14 mouse cellular contexts compared by ENCODE assay signal in genomic region chr4:53337784-53338183, GRCm38 (mm10).
A peak's percentile ranks its signal among the peaks of the same experiment; 100 is the strongest.
DNase-seq lines count a peak whose midpoint lies in the region; ATAC-seq and TF ChIP-seq lines count a peak whose summit lies in the region.
"Had no signal": no experiment of that assay in that cellular context is flagged by ENCODE, and none has a peak within 500 bp of the region (broad histone marks: within the 10 kb centered on the region; RNA-seq: fewer than 3 reads in every experiment).

No protein-coding gene starts in this region.

- H3K4me3 ChIP-seq in lung, adult 2 months (replicated peaks; ENCODE audit: extremely low read depth, low read depth, low read length): no peak overlapping the region
- H3K4me3 ChIP-seq in heart, postnatal 0 days (ENCODE audit: low read depth, low read length): no peak overlapping the region
- no peak overlapping the region for H3K4me3 ChIP-seq in stomach, postnatal 0 days (ENCODE audit: low read depth, low read length)
- no peak overlapping the region for H3K4me3 ChIP-seq in forebrain, embryonic 15.5 days
- H3K4me3 ChIP-seq: heart, embryonic 15.5 days; liver, embryonic 13.5 days had no signal

- intact Hi-C loops in heart, postnatal 36 days (cut with DNase I): loop anchor here (5.0 kb wide), 1 partner anchor 180 kb away; the partner anchor contains the start of gene Abca1

- TF ChIP-seq POLR2A in lung, adult 2 months (IDR thresholded peaks at IDR 0.05; ENCODE audit: borderline replicate concordance, extremely low read depth, low read depth, low read length): no peak

- ATAC-seq in heart, postnatal 0 days (ENCODE audit: insufficient read depth, low read depth): peak; percentile 85
- ATAC-seq in stomach, postnatal 0 days (ENCODE audit: low FRiP score, low TSS enrichment): 0 out of 2 replicates have a peak, but pooled peaks have one; percentile 29
- no peak for ATAC-seq in forebrain, embryonic 15.5 days (replicated peaks)
- ATAC-seq: activated CD4-positive, CD25-positive, alpha-beta regulatory T cell, adult 4 months; CD4-positive, CD25-positive, alpha-beta regulatory T cell, adult 4 months had no signal

- 0 out of 2 replicates have a peak, but pooled peaks cover 3% of the 10 kb centered on the region for H3K4me1 ChIP-seq in lung, adult 2 months (ENCODE audit: control insufficient read depth, insufficient read depth, low read length)
- H3K4me1 ChIP-seq in heart, postnatal 0 days (ENCODE audit: control insufficient read depth, insufficient read depth): peaks cover 8% of the 10 kb centered on the region
- H3K4me1 ChIP-seq in stomach, postnatal 0 days (replicated peaks; ENCODE audit: control insufficient read depth, insufficient read depth): peaks cover 3% of the 10 kb centered on the region
- H3K4me1 ChIP-seq in forebrain, embryonic 15.5 days: no peaks in the 10 kb centered on the region
- H3K4me1 ChIP-seq: liver, embryonic 13.5 days had no signal

- H3K4me2 ChIP-seq in heart, postnatal 0 days (ENCODE audit: low read depth, low read length): no peak overlapping the region
- no peak overlapping the region for H3K4me2 ChIP-seq in stomach, postnatal 0 days (replicated peaks; ENCODE audit: low read depth)
- H3K4me2 ChIP-seq in forebrain, embryonic 15.5 days (replicated peaks): no peak overlapping the region
- H3K4me2 ChIP-seq: heart, embryonic 15.5 days; liver, embryonic 13.5 days had no signal

- no peak for TF ChIP-seq CTCF in lung, adult 2 months (IDR thresholded peaks at IDR 0.05; ENCODE audit: insufficient read depth, low read length)
- TF ChIP-seq CTCF in heart, postnatal 0 days (IDR thresholded peaks at IDR 0.05; ENCODE audit: low read depth): no peak
- TF ChIP-seq CTCF in stomach, postnatal 0 days (IDR thresholded peaks at IDR 0.05; ENCODE audit: low read depth): no peak

- 0 out of 2 replicates have a peak, but pooled peaks cover 6% of the 10 kb centered on the region for H3K9me3 ChIP-seq in heart, postnatal 0 days (replicated peaks; ENCODE audit: control insufficient read depth, low read length)
- H3K9me3 ChIP-seq in stomach, postnatal 0 days (ENCODE audit: control insufficient read depth, low read length): peaks cover 4% of the 10 kb centered on the region; the same call in 1 of the 2 replicates
- H3K9me3 ChIP-seq in forebrain, embryonic 15.5 days: peaks cover 4% of the 10 kb centered on the region; the same call in 1 of the 2 replicates
- H3K9me3 ChIP-seq: liver, embryonic 13.5 days had no signal

- H3K27ac ChIP-seq in heart, postnatal 0 days (ENCODE audit: low read depth): no peak overlapping the region
- no peak overlapping the region for H3K27ac ChIP-seq in stomach, postnatal 0 days (replicated peaks)
- no peak overlapping the region for H3K27ac ChIP-seq in forebrain, embryonic 15.5 days (replicated peaks)
- H3K27ac ChIP-seq: heart, embryonic 15.5 days; liver, embryonic 13.5 days had no signal

- DNase-seq in heart, adult 9 months (ENCODE audit: low spot score in 2 of 2): peak; percentile 39 to 55
- no peak for DNase-seq in heart, postnatal 36 days
- peak; percentile 27 for DNase-seq in lung, postnatal 36 days
- no peak for DNase-seq in lung, adult 2 months
- peak; percentile 21 for DNase-seq in heart, postnatal 0 days (ENCODE audit: low spot score)
- DNase-seq in stomach, postnatal 0 days (ENCODE audit: low spot score): no peak
- DNase-seq in thymus, postnatal 0 days (ENCODE audit: low spot score): no peak
- DNase-seq: cerebellum, adult 8-10 months; liver, embryonic 13.5 days; right cerebral cortex, postnatal 25 days had no signal

- no peak for TF ChIP-seq EP300 in heart, postnatal 0 days (IDR thresholded peaks at IDR 0.05; ENCODE audit: low read depth)
- TF ChIP-seq EP300 in stomach, postnatal 0 days (optimal IDR thresholded peaks at IDR 0.05): no peak

- no peak overlapping the region for H3K9ac ChIP-seq in heart, postnatal 0 days (replicated peaks; ENCODE audit: low read depth, low read length)
- no peak overlapping the region for H3K9ac ChIP-seq in stomach, postnatal 0 days (ENCODE audit: low read length)
- no peak overlapping the region for H3K9ac ChIP-seq in forebrain, embryonic 15.5 days (replicated peaks)
- H3K9ac ChIP-seq: heart, embryonic 15.5 days; liver, embryonic 13.5 days had no signal

- H3K27me3 ChIP-seq in heart, postnatal 0 days (ENCODE audit: control insufficient read depth, insufficient read depth, low read length): no peaks in the 10 kb centered on the region
- H3K27me3 ChIP-seq in stomach, postnatal 0 days (ENCODE audit: control insufficient read depth, insufficient read depth, low read length): no peaks in the 10 kb centered on the region
- H3K27me3 ChIP-seq in forebrain, embryonic 15.5 days: no peaks in the 10 kb centered on the region
- H3K27me3 ChIP-seq: heart, embryonic 15.5 days; liver, embryonic 13.5 days had no signal

- 37% methylated on average over 8 of the region's 8 CpGs for WGBS in lung, adult 2 months
- 30% methylated on average over 8 of the region's 8 CpGs for WGBS in heart, postnatal 0 days
- 47% methylated on average over 8 of the region's 8 CpGs for WGBS in stomach, postnatal 0 days
- WGBS in forebrain, embryonic 15.5 days: 53% methylated on average over 8 of the region's 8 CpGs

- H3K36me3 ChIP-seq in heart, postnatal 0 days (replicated peaks; ENCODE audit: control insufficient read depth, insufficient read depth, low read length): no peaks in the 10 kb centered on the region
- no peaks in the 10 kb centered on the region for H3K36me3 ChIP-seq in stomach, postnatal 0 days (ENCODE audit: control insufficient read depth, insufficient read depth, low read length)
- no peaks in the 10 kb centered on the region for H3K36me3 ChIP-seq in forebrain, embryonic 15.5 days
- H3K36me3 ChIP-seq: heart, embryonic 15.5 days; liver, embryonic 13.5 days had no signal

Comparison
In these comparisons a context has a peak if more than half of its experiments do, and no peak if none do; other contexts are left out.
1. DNase-seq: peak in heart, adult 9 months (2 of 2), lung, postnatal 36 days (single experiment) and heart, postnatal 0 days (single experiment); none in heart, postnatal 36 days (0 of 2), lung, adult 2 months (single experiment), stomach, postnatal 0 days (single experiment) and thymus, postnatal 0 days (single experiment).